Mouse (Mus musculus) adrenal gland, postnatal 14 days (tissue): ENCODE measurements around the gene Nxph3. TPM values are rescaled to one million over a fixed set of nuclear protein-coding genes. Genes with fewer than 3 reads are reported as not detected.
A peak's percentile ranks its signal among the peaks of the same experiment; 100 is the strongest.
"Not testable (repeated sequence)": the region's sequence is repeated elsewhere in the genome, so short reads cannot be mapped to it uniquely, and the experiment has no call there.

ENCODE experiments used
- DNase-seq: peaks from one replicate; pipeline ENCODE4 v3.0.0; 2021; ENCODE audit warnings: mixed read lengths
- total RNA-seq: library from RNA; stranded (reverse); gene quantifications from 2 replicates; pipeline ENCODE4 v1.2.3, GENCODE M21; 2021

Gene Nxph3
- total RNA-seq, 1 experiment from 2014 or later: 2.6 TPM

GRCm38 (mm10) chr11:95519299-95519698 lies 4.9 kb upstream of the Nxph3 start:
- DNase-seq: no peak

GRCm38 (mm10) chr11:95517162-95517561 lies 2.8 kb upstream of the Nxph3 start:
- no peak for DNase-seq

GRCm38 (mm10) chr11:95516491-95516911 lies 2.1 kb upstream of the Nxph3 start:
- no peak for DNase-seq

GRCm38 (mm10) chr11:95515376-95516323 lies 1.3 kb upstream of the Nxph3 start:
- no peak for DNase-seq

GRCm38 (mm10) chr11:95513461-95514297 lies 691 bp downstream of the Nxph3 start:
- peak; percentile 53 for DNase-seq

GRCm38 (mm10) chr11:95512383-95512782 lies 2.0 kb downstream of the Nxph3 start:
- DNase-seq: no peak

- no peak for DNase-seq
These were observed 2.5 kb downstream of the Nxph3 start for GRCm38 (mm10) chr11:95511919-95512318.

GRCm38 (mm10) chr11:95510631-95511030 lies 3.7 kb downstream of the Nxph3 start:
- DNase-seq: no peak

GRCm38 (mm10) chr11:95509126-95509717 lies 5.1 kb downstream of the Nxph3 start:
- DNase-seq: peak; percentile 79

GRCm38 (mm10) chr11:95508211-95508926 lies 6.0 kb downstream of the Nxph3 start:
- peak; percentile 34 for DNase-seq

- DNase-seq: peak; percentile 32
These were observed 6.6 kb downstream of the Nxph3 start for GRCm38 (mm10) chr11:95507785-95508184.

GRCm38 (mm10) chr11:95507041-95507716 lies 7.2 kb downstream of the Nxph3 start:
- peak; percentile 82 for DNase-seq

GRCm38 (mm10) chr11:95504271-95504731 lies 10.1 kb downstream of the Nxph3 start:
- DNase-seq: peak; percentile 37

- no peak for DNase-seq
These were observed 10.7 kb downstream of the Nxph3 start for GRCm38 (mm10) chr11:95503581-95504180.

- not testable (repeated sequence) for DNase-seq
These were observed 12.5 kb downstream of the Nxph3 start for GRCm38 (mm10) chr11:95501826-95502225.

- DNase-seq: no peak
These were observed 13.5 kb downstream of the Nxph3 start for GRCm38 (mm10) chr11:95500836-95501235.

GRCm38 (mm10) chr11:95500412-95500811 lies 14.0 kb downstream of the Nxph3 start:
- no peak for DNase-seq

GRCm38 (mm10) chr11:95497921-95498320 lies 16.4 kb downstream of the Nxph3 start:
- DNase-seq: no peak

- DNase-seq: peak; percentile 70
These were observed 18.5 kb downstream of the Nxph3 start for GRCm38 (mm10) chr11:95495883-95496282.

- DNase-seq: no peak
These were observed 20.0 kb downstream of the Nxph3 start for GRCm38 (mm10) chr11:95494374-95494773.

GRCm38 (mm10) chr11:95493950-95494349 lies 20.4 kb downstream of the Nxph3 start:
- no peak for DNase-seq
